Mouse (Mus musculus): ENCODE results near the gene Ccl25. TPM values are rescaled to one million over a fixed set of nuclear protein-coding genes. Genes with fewer than 3 reads are reported as not detected.

The Ccl25 gene
- polyA plus RNA-seq, 1 experiment from 2014 or later = 21.7 TPM

- H3K4me1 ChIP-seq = peaks cover 38% of the 10 kb centered on the region
- H3K9ac ChIP-seq (replicated peaks) = no peak overlapping the region
- H3K36me3 ChIP-seq = peaks cover 21% of the 10 kb centered on the region
- no peak overlapping the region for H3K4me2 ChIP-seq (replicated peaks)
- no peak for ATAC-seq (replicated peaks)
- no peak overlapping the region for H3K27ac ChIP-seq (replicated peaks)
- WGBS = 93% methylated on average over 2 of the region's 2 CpGs
- no peaks in the 10 kb centered on the region for H3K9me3 ChIP-seq
- no peaks in the 10 kb centered on the region for H3K27me3 ChIP-seq
- no peak overlapping the region for H3K4me3 ChIP-seq
Observed at GRCm38 (mm10) chr8:4318796-4319572, 6.0 kb upstream of the Ccl25 start.

- 98% methylated on average over 11 of the region's 11 CpGs for WGBS
- Histone ChIP-seq H3K9ac (replicated peaks) (no peak overlapping the region), H3K27ac (replicated peaks) (no peak overlapping the region)
Observed at GRCm38 (mm10) chr8:4319573-4319872, 5.5 kb upstream of the Ccl25 start.

GRCm38 (mm10) chr8:4320404-4320803 is 4.6 kb upstream of the Ccl25 start:
- H3K4me3 ChIP-seq = no peak overlapping the region
- no peak overlapping the region for H3K9ac ChIP-seq (replicated peaks)
- peaks cover 38% of the 10 kb centered on the region for H3K4me1 ChIP-seq
- ATAC-seq (replicated peaks) = no peak
- H3K27ac ChIP-seq (replicated peaks) = no peak overlapping the region
- H3K27me3 ChIP-seq = no peaks in the 10 kb centered on the region
- WGBS = 93% methylated on average over 1 of the region's 1 CpGs
- peaks cover 21% of the 10 kb centered on the region for H3K36me3 ChIP-seq
- H3K9me3 ChIP-seq = no peaks in the 10 kb centered on the region
- no peak overlapping the region for H3K4me2 ChIP-seq (replicated peaks)

More at GRCm38 (mm10) chr8:4319573-4319872, 5.5 kb upstream of the Ccl25 start:
- Histone ChIP-seq H3K36me3 (peaks cover 21% of the 10 kb centered on the region), H3K4me1 (peaks cover 38% of the 10 kb centered on the region), H3K9me3 (no peaks in the 10 kb centered on the region), H3K4me3 (no peak overlapping the region), H3K27me3 (no peaks in the 10 kb centered on the region), H3K4me2 (replicated peaks) (no peak overlapping the region)
- ATAC-seq (replicated peaks) = no peak

- H3K27ac ChIP-seq (replicated peaks) = no peak overlapping the region
- H3K9ac ChIP-seq (replicated peaks) = no peak overlapping the region
- no peak overlapping the region for H3K4me2 ChIP-seq (replicated peaks)
- H3K4me1 ChIP-seq = peaks cover 44% of the 10 kb centered on the region
- no peak for ATAC-seq (replicated peaks)
- no peaks in the 10 kb centered on the region for H3K9me3 ChIP-seq
- 70% methylated on average over 2 of the region's 2 CpGs for WGBS
- H3K27me3 ChIP-seq = no peaks in the 10 kb centered on the region
- no peak overlapping the region for H3K4me3 ChIP-seq
- H3K36me3 ChIP-seq = peaks cover 21% of the 10 kb centered on the region
Observed at GRCm38 (mm10) chr8:4321031-4321430, 4.0 kb upstream of the Ccl25 start.

- no peaks in the 10 kb centered on the region for H3K27me3 ChIP-seq
- no peak overlapping the region; the same call in 1 of the 2 replicates for H3K9ac ChIP-seq (replicated peaks)
- H3K27ac ChIP-seq (replicated peaks) = no peak overlapping the region
- peaks cover 21% of the 10 kb centered on the region for H3K36me3 ChIP-seq
- peaks cover 44% of the 10 kb centered on the region for H3K4me1 ChIP-seq
- no peaks in the 10 kb centered on the region for H3K9me3 ChIP-seq
- no peak overlapping the region for H3K4me3 ChIP-seq
- no peak for ATAC-seq (replicated peaks)
- peak overlapping the region; percentile 90; the same call in 1 of the 2 replicates for H3K4me2 ChIP-seq (replicated peaks)
- WGBS = 25% methylated on average over 2 of the region's 2 CpGs
Observed at GRCm38 (mm10) chr8:4322470-4322869, 2.5 kb upstream of the Ccl25 start.

GRCm38 (mm10) chr8:4323917-4324316 is 1.1 kb upstream of the Ccl25 start:
- peak overlapping the region; percentile 97 for H3K9ac ChIP-seq (replicated peaks)
- no peak for ATAC-seq (replicated peaks)
- peak overlapping the region; percentile 86; the same call in 1 of the 2 replicates for H3K27ac ChIP-seq (replicated peaks)
- H3K9me3 ChIP-seq = no peaks in the 10 kb centered on the region
- peaks cover 42% of the 10 kb centered on the region for H3K4me1 ChIP-seq
- H3K4me2 ChIP-seq (replicated peaks) = peak overlapping the region; percentile 90
- H3K27me3 ChIP-seq = no peaks in the 10 kb centered on the region
- peaks cover 34% of the 10 kb centered on the region for H3K36me3 ChIP-seq
- 5% methylated on average over 6 of the region's 6 CpGs for WGBS
- peak overlapping the region; percentile 94 for H3K4me3 ChIP-seq

- Histone ChIP-seq H3K4me2 (replicated peaks) (peak overlapping the region; percentile 90), H3K4me3 (peak overlapping the region; percentile 94), H3K27ac (replicated peaks) (peak overlapping the region; percentile 86), H3K9ac (replicated peaks) (peak overlapping the region; percentile 97), H3K36me3 (peaks cover 40% of the 10 kb centered on the region), H3K4me1 (peaks cover 42% of the 10 kb centered on the region), H3K9me3 (no peaks in the 10 kb centered on the region), H3K27me3 (no peaks in the 10 kb centered on the region)
- ATAC-seq (replicated peaks) = peak; percentile 79
- under 1% methylated on average over 42 of the region's 42 CpGs for whole genome bisulfite sequencing
Observed at GRCm38 (mm10) chr8:4324525-4324924, 485 bp upstream of the Ccl25 start.

GRCm38 (mm10) chr8:4325751-4326036 is 684 bp downstream of the Ccl25 start:
- ATAC-seq (replicated peaks) = no peak

GRCm38 (mm10) chr8:4329000-4329399 is 4.0 kb downstream of the Ccl25 start:
- Histone ChIP-seq H3K9ac (replicated peaks) (no peak overlapping the region), H3K9me3 (no peaks in the 10 kb centered on the region), H3K4me3 (no peak overlapping the region), H3K27ac (replicated peaks) (no peak overlapping the region), H3K4me2 (replicated peaks) (no peak overlapping the region), H3K4me1 (peaks cover 8% of the 10 kb centered on the region), H3K27me3 (no peaks in the 10 kb centered on the region), H3K36me3 (peaks cover 58% of the 10 kb centered on the region)
- ATAC-seq (replicated peaks) = no peak
- WGBS = 92% methylated on average over 5 of the region's 5 CpGs

More at GRCm38 (mm10) chr8:4325751-4326036, 684 bp downstream of the Ccl25 start:
- no peaks in the 10 kb centered on the region for H3K27me3 ChIP-seq
- H3K4me2 ChIP-seq (replicated peaks) = peak overlapping the region; percentile 90
- 46% methylated on average over 7 of the region's 7 CpGs for WGBS
- no peaks in the 10 kb centered on the region for H3K9me3 ChIP-seq
- H3K4me1 ChIP-seq = peaks cover 39% of the 10 kb centered on the region
- peak overlapping the region; percentile 86; the same call in 1 of the 2 replicates for H3K27ac ChIP-seq (replicated peaks)
- H3K36me3 ChIP-seq = peaks cover 45% of the 10 kb centered on the region
- peak overlapping the region; percentile 97 for H3K9ac ChIP-seq (replicated peaks)
- peak overlapping the region; percentile 94 for H3K4me3 ChIP-seq

- Histone ChIP-seq H3K9me3 (no peaks in the 10 kb centered on the region), H3K4me2 (replicated peaks) (no peak overlapping the region), H3K27me3 (no peaks in the 10 kb centered on the region), H3K4me1 (no peaks in the 10 kb centered on the region), H3K27ac (replicated peaks) (no peak overlapping the region), H3K9ac (replicated peaks) (no peak overlapping the region), H3K4me3 (no peak overlapping the region), H3K36me3 (peaks cover 81% of the 10 kb centered on the region)
- WGBS = 92% methylated on average over 1 of the region's 1 CpGs
- ATAC-seq (replicated peaks) = no peak
Observed at GRCm38 (mm10) chr8:4333966-4334365, 9.0 kb downstream of the Ccl25 start.

- no peak overlapping the region for H3K27ac ChIP-seq (replicated peaks)
- ATAC-seq (replicated peaks) = no peak
- H3K36me3 ChIP-seq = peaks cover 69% of the 10 kb centered on the region
- no peak overlapping the region for H3K4me2 ChIP-seq (replicated peaks)
- no peak overlapping the region for H3K9ac ChIP-seq (replicated peaks)
- no peaks in the 10 kb centered on the region for H3K4me1 ChIP-seq
- H3K27me3 ChIP-seq = no peaks in the 10 kb centered on the region
- H3K9me3 ChIP-seq = no peaks in the 10 kb centered on the region
- 92% methylated on average over 2 of the region's 2 CpGs for WGBS
- no peak overlapping the region for H3K4me3 ChIP-seq
Observed at GRCm38 (mm10) chr8:4335678-4336077, 10.7 kb downstream of the Ccl25 start.

GRCm38 (mm10) chr8:4340207-4340606 is 15.2 kb downstream of the Ccl25 start:
- Histone ChIP-seq H3K4me2 (replicated peaks) (no peak overlapping the region), H3K4me1 (no peaks in the 10 kb centered on the region), H3K36me3 (peaks cover 30% of the 10 kb centered on the region), H3K4me3 (no peak overlapping the region), H3K27me3 (no peaks in the 10 kb centered on the region), H3K9me3 (no peaks in the 10 kb centered on the region), H3K27ac (replicated peaks) (peak overlapping the region; percentile 69; the same call in 1 of the 2 replicates), H3K9ac (replicated peaks) (no peak overlapping the region)
- ATAC-seq (replicated peaks) = no peak
- WGBS = 58% methylated on average over 3 of the region's 3 CpGs

- Histone ChIP-seq H3K4me1 (no peaks in the 10 kb centered on the region), H3K27ac (replicated peaks) (no peak overlapping the region), H3K36me3 (no peaks in the 10 kb centered on the region), H3K9me3 (no peaks in the 10 kb centered on the region), H3K4me2 (replicated peaks) (no peak overlapping the region), H3K4me3 (no peak overlapping the region), H3K27me3 (no peaks in the 10 kb centered on the region), H3K9ac (replicated peaks) (no peak overlapping the region)
- ATAC-seq (replicated peaks) = no peak
- WGBS = 72% methylated on average over 7 of the region's 7 CpGs
Observed at GRCm38 (mm10) chr8:4347661-4348060, 22.7 kb downstream of the Ccl25 start.
